Mouse (Mus musculus): ENCODE data around the gene Pard3. TPM values are rescaled to one million over a fixed set of nuclear protein-coding genes. Genes with fewer than 3 reads are reported as not detected.

Pard3 gene
- polyA plus RNA-seq, 1 experiment from 2014 or later: 25.2 TPM

DNA sequence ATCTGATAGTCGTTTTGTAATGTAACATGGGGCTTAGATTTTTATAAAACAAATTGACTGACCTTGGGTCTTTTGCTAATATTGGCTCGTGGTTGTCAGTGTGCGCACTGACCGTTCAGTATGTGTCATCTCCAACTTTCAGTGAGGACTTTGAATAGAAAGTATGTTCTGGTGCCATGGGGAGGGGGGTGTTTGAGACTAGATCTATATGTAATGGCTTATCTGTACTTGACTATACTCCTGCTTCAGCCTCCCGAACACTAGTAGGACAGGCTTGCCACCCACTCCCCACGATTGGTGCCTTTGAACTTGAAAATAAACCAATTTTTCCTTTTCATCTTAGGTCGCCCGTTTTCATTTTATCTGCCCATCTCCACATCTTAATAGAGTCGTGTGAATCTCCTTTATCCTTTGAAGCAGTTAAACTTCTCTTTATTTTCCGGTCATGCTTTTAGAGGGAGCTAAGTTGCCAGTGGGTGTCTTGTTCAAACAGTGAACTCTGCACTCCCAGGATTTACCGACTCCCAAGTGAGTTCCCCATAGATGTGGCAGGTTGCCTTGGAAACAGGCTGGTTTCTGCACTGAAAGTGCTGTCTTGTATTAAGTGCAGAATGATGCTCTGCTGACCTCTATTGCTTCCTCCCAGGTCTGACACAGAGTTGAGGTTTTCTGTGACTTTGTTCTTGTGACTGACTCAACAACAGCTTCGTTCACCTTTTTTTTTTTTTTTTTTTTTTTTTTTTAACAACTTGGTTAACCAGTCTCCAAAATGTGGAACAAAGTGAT, 204.7 kb downstream of the Pard3 start:
- no peak for DNase-seq (ENCODE audit: low spot score)
- H3K27ac ChIP-seq: no peak overlapping the region
- H3K4me3 ChIP-seq: no peak overlapping the region
- no peaks in the 10 kb centered on the region for H3K9me3 ChIP-seq
- H3K27me3 ChIP-seq (ENCODE audit: insufficient read depth, poor library complexity, severe bottlenecking): no peaks in the 10 kb centered on the region
- peaks cover 10% of the 10 kb centered on the region; the same call in 1 of the 2 replicates for H3K4me1 ChIP-seq
- H3K36me3 ChIP-seq: no peaks in the 10 kb centered on the region
- WGBS: 77% methylated on average over 12 of the region's 12 CpGs

DNA sequence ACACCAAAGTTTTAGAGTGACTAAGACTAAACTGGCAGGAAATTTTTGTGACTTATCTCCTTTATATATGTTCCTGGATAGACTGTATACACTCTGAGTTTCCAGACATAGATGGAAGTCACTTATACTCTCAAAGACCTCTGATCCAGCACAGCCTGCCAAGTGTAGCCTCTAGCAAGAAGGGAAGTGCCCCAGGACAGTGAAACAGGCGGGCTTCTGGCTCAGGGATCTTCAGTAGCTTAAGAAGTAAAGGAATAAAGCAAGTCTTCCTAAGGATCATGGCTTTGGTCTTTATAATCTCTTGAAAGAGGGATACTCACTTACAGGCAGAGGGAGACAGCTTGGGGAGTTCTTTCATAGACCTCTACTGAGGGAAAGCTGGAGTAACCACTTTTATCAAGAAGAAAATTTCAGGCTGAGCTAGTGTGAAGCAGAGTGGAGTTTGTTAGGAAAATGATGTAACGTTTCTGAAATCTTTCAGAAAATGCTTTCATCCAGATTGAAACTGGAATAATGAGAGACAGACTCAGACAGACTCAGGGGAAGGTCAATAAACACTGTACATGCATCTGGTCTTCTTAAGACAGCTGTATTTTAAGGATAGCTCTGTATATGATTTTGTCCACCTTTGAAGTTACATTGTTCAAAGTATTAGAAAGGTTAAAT, 205.5 kb downstream of the Pard3 start:
- Histone ChIP-seq H3K27me3 (ENCODE audit: insufficient read depth, poor library complexity, severe bottlenecking) (no peaks in the 10 kb centered on the region), H3K36me3 (no peaks in the 10 kb centered on the region), H3K4me1 (peaks cover 8% of the 10 kb centered on the region; the same call in 1 of the 2 replicates), H3K4me3 (no peak overlapping the region), H3K27ac (no peak overlapping the region), H3K9me3 (no peaks in the 10 kb centered on the region)
- 73% methylated on average over 2 of the region's 2 CpGs for WGBS
- DNase-seq (ENCODE audit: low spot score): no peak

GRCm38 (mm10) chr8:127271186-127271585, 207.5 kb downstream of the Pard3 start:
- 0 out of 2 replicates have a peak, but pooled peaks cover 5% of the 10 kb centered on the region for H3K4me1 ChIP-seq
- no peak overlapping the region for H3K27ac ChIP-seq
- no peak overlapping the region for H3K4me3 ChIP-seq
- no peaks in the 10 kb centered on the region for H3K27me3 ChIP-seq (ENCODE audit: insufficient read depth, poor library complexity, severe bottlenecking)
- no peaks in the 10 kb centered on the region for H3K9me3 ChIP-seq
- no peak for DNase-seq (ENCODE audit: low spot score)
- 86% methylated on average over 3 of the region's 3 CpGs for WGBS
- H3K36me3 ChIP-seq: no peaks in the 10 kb centered on the region

DNA sequence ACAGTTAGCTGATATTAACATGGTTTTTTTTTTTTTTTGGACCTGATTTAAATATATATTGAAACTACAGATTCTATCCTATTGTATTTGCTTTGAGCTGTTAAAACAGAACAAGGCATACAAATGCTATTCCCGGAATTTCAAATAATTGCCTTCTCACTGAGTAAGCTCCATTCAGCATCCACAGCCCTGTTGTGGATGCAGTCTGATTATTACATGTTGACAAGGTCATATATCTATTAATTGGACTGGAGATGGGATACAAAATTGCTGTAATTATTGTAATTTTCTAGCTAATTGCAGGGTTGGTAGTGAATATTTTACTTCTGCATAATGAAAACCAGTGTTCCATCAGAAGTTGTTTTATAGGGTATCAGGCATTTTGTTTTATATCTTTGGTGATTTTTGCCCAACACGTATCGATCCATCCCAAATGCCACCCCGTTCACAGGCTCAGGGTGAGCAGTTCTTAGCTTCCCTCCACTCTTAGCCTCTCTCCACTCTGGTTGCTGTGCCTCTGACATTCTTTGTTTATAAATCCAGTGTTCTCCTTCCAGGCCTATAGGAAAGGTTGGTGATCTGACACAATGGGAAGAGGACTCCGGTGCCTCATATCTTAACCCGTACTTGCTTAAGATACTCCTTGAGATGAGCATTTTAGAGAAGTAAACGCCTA, 216.7 kb downstream of the Pard3 start:
- no peaks in the 10 kb centered on the region for H3K9me3 ChIP-seq
- H3K27ac ChIP-seq: no peak overlapping the region
- H3K27me3 ChIP-seq (ENCODE audit: insufficient read depth, poor library complexity, severe bottlenecking): no peaks in the 10 kb centered on the region
- no peak overlapping the region for H3K4me3 ChIP-seq
- H3K4me1 ChIP-seq: peaks cover 3% of the 10 kb centered on the region; the same call in 1 of the 2 replicates
- WGBS: 91% methylated on average over 7 of the region's 7 CpGs
- peaks cover 7% of the 10 kb centered on the region; the same call in 1 of the 2 replicates for H3K36me3 ChIP-seq
- DNase-seq (ENCODE audit: low spot score): no peak

- Histone ChIP-seq H3K4me1 (peaks cover 3% of the 10 kb centered on the region; the same call in 1 of the 2 replicates), H3K27me3 (ENCODE audit: insufficient read depth, poor library complexity, severe bottlenecking) (no peaks in the 10 kb centered on the region), H3K9me3 (no peaks in the 10 kb centered on the region), H3K4me3 (no peak overlapping the region), H3K36me3 (peaks cover 7% of the 10 kb centered on the region; the same call in 1 of the 2 replicates), H3K27ac (no peak overlapping the region)
- DNase-seq (ENCODE audit: low spot score): no peak
- WGBS: 90% methylated on average over 4 of the region's 4 CpGs
Measured at GRCm38 (mm10) chr8:127281035-127281434, 217.3 kb downstream of the Pard3 start.

DNA sequence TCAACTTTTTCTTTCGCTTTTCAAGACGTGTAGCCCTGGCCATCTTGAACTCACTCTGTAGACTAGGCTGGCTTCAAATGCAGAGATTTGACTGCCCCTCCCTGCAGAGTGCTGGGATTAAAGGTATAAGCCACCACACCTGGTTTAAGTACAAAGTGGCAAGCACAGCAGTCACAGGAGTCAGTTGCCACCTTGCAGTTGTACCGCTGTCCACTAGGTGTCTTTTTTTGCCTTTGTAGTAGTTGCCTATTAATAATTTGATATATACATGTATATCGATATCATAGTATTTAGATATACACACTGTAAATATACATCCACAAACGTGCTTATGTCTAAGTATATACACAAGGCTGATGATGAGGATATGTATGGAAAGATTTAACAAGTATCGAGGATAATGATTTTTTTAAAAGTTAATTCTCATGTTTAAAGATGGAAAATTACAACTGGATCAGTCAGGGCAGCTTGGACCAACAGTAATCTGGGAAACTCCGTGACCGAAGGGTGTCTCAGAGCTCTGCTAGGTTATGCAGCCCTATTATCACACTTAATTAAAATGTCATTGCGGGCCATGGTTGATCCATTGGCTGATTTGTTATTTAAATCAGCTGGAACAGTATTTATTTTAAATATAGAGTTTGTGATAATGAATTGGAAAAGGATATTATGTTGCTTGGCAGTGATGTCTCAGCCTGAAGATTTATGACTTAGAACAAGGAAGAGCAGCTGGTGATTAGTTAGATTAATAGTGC, 220.9 kb downstream of the Pard3 start:
- H3K27me3 ChIP-seq (ENCODE audit: insufficient read depth, poor library complexity, severe bottlenecking): no peaks in the 10 kb centered on the region
- WGBS: 89% methylated on average over 9 of the region's 9 CpGs
- no peak for DNase-seq (ENCODE audit: low spot score)
- H3K9me3 ChIP-seq: no peaks in the 10 kb centered on the region
- H3K27ac ChIP-seq: no peak overlapping the region
- no peak overlapping the region for H3K4me3 ChIP-seq
- H3K36me3 ChIP-seq: no peaks in the 10 kb centered on the region
- H3K4me1 ChIP-seq: no peaks in the 10 kb centered on the region

GRCm38 (mm10) chr8:127287816-127288215, 224.1 kb downstream of the Pard3 start:
- no peak for DNase-seq (ENCODE audit: low spot score)
- no peaks in the 10 kb centered on the region for H3K36me3 ChIP-seq
- H3K27ac ChIP-seq: no peak overlapping the region
- H3K4me3 ChIP-seq: no peak overlapping the region
- H3K27me3 ChIP-seq (ENCODE audit: insufficient read depth, poor library complexity, severe bottlenecking): no peaks in the 10 kb centered on the region
- WGBS: 88% methylated on average over 10 of the region's 10 CpGs
- no peaks in the 10 kb centered on the region for H3K9me3 ChIP-seq
- no peaks in the 10 kb centered on the region for H3K4me1 ChIP-seq

DNA sequence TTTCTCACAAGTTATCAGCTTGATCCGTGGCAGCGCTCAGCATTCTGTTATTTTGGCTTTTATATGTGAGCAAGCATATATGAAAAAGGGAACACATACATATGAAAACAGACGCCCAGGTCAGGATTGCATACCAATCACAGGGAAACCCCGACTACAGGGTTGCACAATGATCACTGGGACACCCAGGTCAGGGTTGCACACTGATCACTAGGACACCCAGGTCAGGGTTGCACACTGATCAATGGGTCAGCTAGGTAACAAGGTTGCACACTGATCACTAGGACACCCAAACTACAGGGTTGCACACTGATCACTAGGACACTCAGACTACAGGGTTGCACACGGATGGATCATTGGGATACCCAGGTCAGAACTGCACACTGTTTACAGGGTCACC, 228.6 kb downstream of the Pard3 start:
- no peaks in the 10 kb centered on the region for H3K27me3 ChIP-seq (ENCODE audit: insufficient read depth, poor library complexity, severe bottlenecking)
- H3K27ac ChIP-seq: no peak overlapping the region
- WGBS: 89% methylated on average over 5 of the region's 5 CpGs
- H3K4me3 ChIP-seq: no peak overlapping the region
- DNase-seq (ENCODE audit: low spot score): no peak
- no peaks in the 10 kb centered on the region for H3K4me1 ChIP-seq
- H3K36me3 ChIP-seq: no peaks in the 10 kb centered on the region
- no peaks in the 10 kb centered on the region for H3K9me3 ChIP-seq

GRCm38 (mm10) chr8:127293025-127293729, 229.5 kb downstream of the Pard3 start:
- Histone ChIP-seq H3K27me3 (ENCODE audit: insufficient read depth, poor library complexity, severe bottlenecking) (no peaks in the 10 kb centered on the region), H3K27ac (no peak overlapping the region), H3K36me3 (no peaks in the 10 kb centered on the region), H3K9me3 (no peaks in the 10 kb centered on the region), H3K4me3 (no peak overlapping the region), H3K4me1 (no peaks in the 10 kb centered on the region)
- WGBS: 76% methylated on average over 6 of the region's 6 CpGs
- DNase-seq (ENCODE audit: low spot score): no peak

- 93% methylated on average over 6 of the region's 6 CpGs for WGBS
- Histone ChIP-seq H3K4me1 (no peaks in the 10 kb centered on the region), H3K27me3 (ENCODE audit: insufficient read depth, poor library complexity, severe bottlenecking) (no peaks in the 10 kb centered on the region), H3K9me3 (no peaks in the 10 kb centered on the region), H3K36me3 (no peaks in the 10 kb centered on the region), H3K4me3 (no peak overlapping the region), H3K27ac (no peak overlapping the region)
- DNase-seq (ENCODE audit: low spot score): no peak
Measured at GRCm38 (mm10) chr8:127294061-127294460, 230.4 kb downstream of the Pard3 start.

- no peak overlapping the region for H3K4me3 ChIP-seq
- 92% methylated on average over 13 of the region's 13 CpGs for WGBS
- H3K27me3 ChIP-seq (ENCODE audit: insufficient read depth, poor library complexity, severe bottlenecking): no peaks in the 10 kb centered on the region
- DNase-seq (ENCODE audit: low spot score): no peak
- H3K4me1 ChIP-seq: no peaks in the 10 kb centered on the region
- H3K36me3 ChIP-seq: no peaks in the 10 kb centered on the region
- no peaks in the 10 kb centered on the region for H3K9me3 ChIP-seq
- no peak overlapping the region for H3K27ac ChIP-seq
Measured at GRCm38 (mm10) chr8:127295848-127296247, 232.2 kb downstream of the Pard3 start.

- Histone ChIP-seq H3K9me3 (no peaks in the 10 kb centered on the region), H3K27me3 (ENCODE audit: insufficient read depth, poor library complexity, severe bottlenecking) (no peaks in the 10 kb centered on the region), H3K4me1 (no peaks in the 10 kb centered on the region), H3K27ac (no peak overlapping the region), H3K36me3 (no peaks in the 10 kb centered on the region), H3K4me3 (no peak overlapping the region)
- WGBS: 89% methylated on average over 5 of the region's 5 CpGs
- DNase-seq (ENCODE audit: low spot score): no peak
Measured at GRCm38 (mm10) chr8:127300493-127300892, 236.8 kb downstream of the Pard3 start.
